Mouse (Mus musculus) kidney, embryonic 16.5 days (tissue): ENCODE data around the gene Obsl1. TPM values are rescaled to one million over a fixed set of nuclear protein-coding genes. Genes with fewer than 3 reads are reported as not detected.

Experiments used
- ATAC-seq: fragments of 200-750 bp; cut with Nextera tagmentation; 2 replicates; pipeline ENCODE4 v1.8.0; 2017; ENCODE audit warnings: moderate TSS enrichment; ENCODE audit not compliant: low FRiP score, low TSS enrichment
- H3K27ac ChIP-seq: fragments of 300-500 bp; sonication (generic); 2 replicates; pipeline ENCODE4 v1.5.1; 2014; ENCODE audit warnings: low read length
- H3K27me3 ChIP-seq: fragments of 300-500 bp; sonication (generic); 2 replicates; pipeline ENCODE4 v1.6.1; 2014; ENCODE audit warnings: low read length, control low read depth, mixed read lengths; ENCODE audit not compliant: insufficient read depth
- H3K36me3 ChIP-seq: fragments of 300-500 bp; sonication (generic); 2 replicates; pipeline ENCODE4 v1.6.1; 2014; ENCODE audit warnings: low read length, control low read depth, mixed read lengths; ENCODE audit not compliant: insufficient read depth
- H3K4me1 ChIP-seq: fragments of 300-500 bp; sonication (generic); 2 replicates; pipeline ENCODE4 v1.6.1; 2014; ENCODE audit warnings: low read length, control low read depth, mixed read lengths; ENCODE audit not compliant: insufficient read depth
- H3K4me2 ChIP-seq: fragments of 300-500 bp; sonication (generic); replicated peaks from 2 replicates; pipeline ENCODE4 v1.6.1; 2014; ENCODE audit warnings: low read depth, low read length
- H3K4me3 ChIP-seq: fragments of 300-500 bp; sonication (generic); 2 replicates; pipeline ENCODE4 v1.5.1; 2014; ENCODE audit warnings: mild to moderate bottlenecking, low read length
- H3K9ac ChIP-seq: fragments of 300-500 bp; sonication (generic); replicated peaks from 2 replicates; pipeline ENCODE4 v1.6.1; 2014; ENCODE audit warnings: low read length
- H3K9me3 ChIP-seq: fragments of 300-500 bp; sonication (generic); 2 replicates; pipeline ENCODE4 v1.6.1; 2016; ENCODE audit warnings: low read length, control low read depth
- WGBS: fragments of 180-500 bp; shearing (Covaris S2); extraction: QIAGEN DNeasy Blood & Tissue Kit; methylation state at CpG from one replicate; pipeline ENCODE4 v1.1.7; 2014; 5-methylcytosine and 5-hydroxymethylcytosine counted together
- polyA plus RNA-seq: library from polyadenylated mRNA; unstranded; fragments of >200 nt; fragmentation: Nextera tagmentation; extraction: Ambion mirVana; gene quantifications from 2 replicates; pipeline ENCODE4 v1.2.1, GENCODE M21; 2015

The Obsl1 gene
- polyA plus RNA-seq, 1 experiment from 2014 or later: 60.9 TPM

- H3K27me3 ChIP-seq: no peaks in the 10 kb centered on the region
- no peak overlapping the region for H3K4me2 ChIP-seq
- H3K36me3 ChIP-seq: no peaks in the 10 kb centered on the region
- H3K9me3 ChIP-seq: no peaks in the 10 kb centered on the region
- no peak for ATAC-seq
- 94% methylated on average over 4 of the region's 4 CpGs for WGBS
- H3K4me3 ChIP-seq: no peak overlapping the region
- H3K27ac ChIP-seq: peak overlapping the region; percentile 20; the same call in 1 of the 2 replicates
- peaks cover 16% of the 10 kb centered on the region for H3K4me1 ChIP-seq
- H3K9ac ChIP-seq: no peak overlapping the region
Measured at GRCm38 (mm10) chr1:75518427-75518826, 12.2 kb upstream of the Obsl1 start.

GRCm38 (mm10) chr1:75517984-75518383 is 11.7 kb upstream of the Obsl1 start:
- Histone ChIP-seq H3K4me3 (no peak overlapping the region), H3K27me3 (no peaks in the 10 kb centered on the region), H3K4me1 (peaks cover 16% of the 10 kb centered on the region), H3K4me2 (no peak overlapping the region), H3K27ac (peak overlapping the region; percentile 20; the same call in 1 of the 2 replicates), H3K9me3 (no peaks in the 10 kb centered on the region), H3K9ac (no peak overlapping the region), H3K36me3 (no peaks in the 10 kb centered on the region)
- ATAC-seq: no peak
- 68% methylated on average over 3 of the region's 4 CpGs for WGBS

- WGBS: 77% methylated on average over 15 of the region's 15 CpGs
- peaks cover 18% of the 10 kb centered on the region for H3K4me1 ChIP-seq
Measured at GRCm38 (mm10) chr1:75516703-75517380, 10.6 kb upstream of the Obsl1 start.

GRCm38 (mm10) chr1:75512550-75512949 is 6.3 kb upstream of the Obsl1 start:
- Histone ChIP-seq H3K36me3 (no peaks in the 10 kb centered on the region), H3K9ac (no peak overlapping the region), H3K27me3 (no peaks in the 10 kb centered on the region), H3K9me3 (no peaks in the 10 kb centered on the region), H3K4me2 (no peak overlapping the region), H3K4me1 (peaks cover 24% of the 10 kb centered on the region), H3K4me3 (no peak overlapping the region), H3K27ac (no peak overlapping the region)
- ATAC-seq: no peak
- 92% methylated on average over 3 of the region's 3 CpGs for WGBS

More at GRCm38 (mm10) chr1:75516703-75517380, 10.6 kb upstream of the Obsl1 start:
- Histone ChIP-seq H3K27ac (no peak overlapping the region), H3K36me3 (no peaks in the 10 kb centered on the region), H3K9me3 (no peaks in the 10 kb centered on the region), H3K27me3 (no peaks in the 10 kb centered on the region), H3K4me2 (no peak overlapping the region), H3K9ac (no peak overlapping the region), H3K4me3 (no peak overlapping the region)
- ATAC-seq: no peak

- no peak for ATAC-seq
- Histone ChIP-seq H3K4me2 (no peak overlapping the region), H3K4me3 (no peak overlapping the region), H3K36me3 (no peaks in the 10 kb centered on the region), H3K9ac (no peak overlapping the region), H3K4me1 (peaks cover 33% of the 10 kb centered on the region), H3K27ac (peak overlapping the region; percentile 19; the same call in 1 of the 2 replicates), H3K27me3 (no peaks in the 10 kb centered on the region), H3K9me3 (no peaks in the 10 kb centered on the region)
- WGBS: 59% methylated on average over 4 of the region's 4 CpGs
Measured at GRCm38 (mm10) chr1:75511437-75512210, 5.4 kb upstream of the Obsl1 start.

- H3K4me3 ChIP-seq: no peak overlapping the region
- no peak for ATAC-seq
- peaks cover 38% of the 10 kb centered on the region for H3K4me1 ChIP-seq
- no peak overlapping the region for H3K27ac ChIP-seq
- H3K4me2 ChIP-seq: no peak overlapping the region
- H3K9ac ChIP-seq: no peak overlapping the region
- no peaks in the 10 kb centered on the region for H3K27me3 ChIP-seq
- no peaks in the 10 kb centered on the region for H3K9me3 ChIP-seq
- WGBS: 74% methylated on average over 5 of the region's 5 CpGs
- H3K36me3 ChIP-seq: no peaks in the 10 kb centered on the region
Measured at GRCm38 (mm10) chr1:75510154-75510553, 3.9 kb upstream of the Obsl1 start.

- Histone ChIP-seq H3K27ac (0 out of 2 replicates have a peak overlapping the region, but pooled peaks have one; percentile 25), H3K9me3 (no peaks in the 10 kb centered on the region)
- no peak for ATAC-seq
Measured at GRCm38 (mm10) chr1:75509586-75509985, 3.3 kb upstream of the Obsl1 start.

GRCm38 (mm10) chr1:75507006-75507405 is 754 bp upstream of the Obsl1 start, which contains the start of gene Inha:
Gene Inha (plus strand): TSS chr1:75507077.
- Histone ChIP-seq H3K9ac (peak within 1 kb of the TSS; percentile 86), H3K27me3 (no peaks in the 10 kb centered on the region), H3K4me2 (peak within 1 kb of the TSS; percentile 96), H3K4me3 (peak within 1 kb of the TSS; percentile 67), H3K36me3 (peaks cover 13% of the 10 kb centered on the region), H3K4me1 (peaks cover 58% of the 10 kb centered on the region), H3K9me3 (no peaks in the 10 kb centered on the region), H3K27ac (peak within 1 kb of the TSS; percentile 98)
- WGBS: 41% methylated on average over 10 of the region's 10 CpGs
- ATAC-seq: no peak

More at GRCm38 (mm10) chr1:75509586-75509985, 3.3 kb upstream of the Obsl1 start:
- WGBS: 62% methylated on average over 20 of the region's 20 CpGs
- Histone ChIP-seq H3K27me3 (no peaks in the 10 kb centered on the region), H3K4me2 (no peak overlapping the region), H3K4me1 (peaks cover 44% of the 10 kb centered on the region), H3K36me3 (no peaks in the 10 kb centered on the region), H3K4me3 (no peak overlapping the region), H3K9ac (no peak overlapping the region)

- peaks cover 29% of the 10 kb centered on the region for H3K36me3 ChIP-seq
- H3K9me3 ChIP-seq: no peaks in the 10 kb centered on the region
- H3K4me3 ChIP-seq: peak overlapping the region; percentile 67
- peak overlapping the region; percentile 86 for H3K9ac ChIP-seq
- peak overlapping the region; percentile 98 for H3K27ac ChIP-seq
- peak overlapping the region; percentile 96 for H3K4me2 ChIP-seq
- peaks cover 42% of the 10 kb centered on the region for H3K4me1 ChIP-seq
- WGBS: under 1% methylated on average over 84 of the region's 84 CpGs
- peak; percentile 44 for ATAC-seq
- no peaks in the 10 kb centered on the region for H3K27me3 ChIP-seq
Measured at GRCm38 (mm10) chr1:75505159-75505955, 895 bp downstream of the Obsl1 start.
